Mouse (Mus musculus): ENCODE measurements around the gene Olfr1395.
"Not testable (repeated sequence)": the region's sequence is repeated elsewhere in the genome, so short reads cannot be mapped to it uniquely, and the experiment has no call there.

Olfr1395 gene

GRCm38 (mm10) chr11:49175345-49175744 lies 33.3 kb downstream of the Olfr1395 start:
- DNase-seq (ENCODE audit: low spot score in 2 of 2), result no peak

GRCm38 (mm10) chr11:49176047-49176779 lies 34.1 kb downstream of the Olfr1395 start:
- not testable (repeated sequence) for DNase-seq (ENCODE audit: low spot score in 2 of 2)

- no peak for DNase-seq (ENCODE audit: low spot score in 2 of 2)
Observed at GRCm38 (mm10) chr11:49183172-49183571, 41.1 kb downstream of the Olfr1395 start.

GRCm38 (mm10) chr11:49186452-49186851 lies 44.4 kb downstream of the Olfr1395 start:
- no peak for DNase-seq (ENCODE audit: low spot score in 2 of 2)

- no peak for DNase-seq (ENCODE audit: low spot score in 2 of 2)
Observed at GRCm38 (mm10) chr11:49186955-49187488, 44.9 kb downstream of the Olfr1395 start, which contains the start of gene Btnl9. Gene Btnl9 (minus strand): TSS chr11:49187159.

- no peak for DNase-seq (ENCODE audit: low spot score in 2 of 2)
Observed at GRCm38 (mm10) chr11:49187701-49188100, 45.6 kb downstream of the Olfr1395 start.

GRCm38 (mm10) chr11:49189737-49190136 lies 47.7 kb downstream of the Olfr1395 start:
- peak; percentile 35 to 82 for DNase-seq (ENCODE audit: low spot score in 2 of 2)

- DNase-seq (ENCODE audit: low spot score in 2 of 2), result no peak
Observed at GRCm38 (mm10) chr11:49191083-49191482, 49.0 kb downstream of the Olfr1395 start.

GRCm38 (mm10) chr11:49194771-49195170 lies 52.7 kb downstream of the Olfr1395 start:
- DNase-seq (ENCODE audit: low spot score in 2 of 2), result not testable (repeated sequence)

- no peak for DNase-seq (ENCODE audit: low spot score in 2 of 2)
Observed at GRCm38 (mm10) chr11:49195819-49196322, 53.8 kb downstream of the Olfr1395 start.

Data from frontal cortex, postnatal 36 days (tissue).